Mouse (Mus musculus): ENCODE data around the gene Gm9195.

The Gm9195 gene

GRCm38 (mm10) chr14:72491738-72492137 lies at the start of gene Gm9195:
Gene Gm9195, minus strand, starts transcription at chr14:72491838.
- DNase-seq (ENCODE audit: low spot score) = no peak

DNA sequence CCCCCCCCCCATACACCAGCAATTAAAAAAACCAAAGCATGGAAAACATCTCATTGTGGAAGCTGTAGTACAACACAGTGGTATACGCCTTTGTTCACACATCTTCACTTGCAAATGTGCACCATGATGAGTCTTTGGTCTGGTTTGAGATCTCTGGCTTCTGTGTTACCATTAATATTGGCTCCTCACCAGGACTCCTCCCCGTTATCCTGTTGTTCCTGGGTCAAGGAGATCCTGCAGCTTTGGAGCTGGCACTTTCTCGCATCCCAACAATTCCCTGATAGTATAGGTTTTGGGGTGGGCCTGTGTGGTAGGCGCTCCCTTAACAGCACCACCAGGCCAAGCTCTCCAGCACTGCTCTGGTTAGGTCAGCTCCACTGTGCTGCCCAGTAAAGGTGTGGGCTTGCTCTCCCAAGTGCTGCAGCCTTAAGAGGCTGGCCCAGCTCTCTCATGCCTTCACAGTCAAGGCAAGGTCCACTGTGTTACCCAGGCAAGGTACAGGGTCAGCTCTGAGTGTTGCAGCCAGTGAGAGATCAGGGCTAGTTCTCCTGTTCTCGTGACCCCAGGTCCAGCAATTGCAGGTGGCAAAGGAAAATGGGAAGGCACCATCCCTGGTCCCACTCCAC lies 44.9 kb upstream of the Gm9195 start:
- no peak for DNase-seq (ENCODE audit: low spot score)

- no peak for DNase-seq (ENCODE audit: low spot score)
Observed at GRCm38 (mm10) chr14:72533862-72534261, 42.2 kb upstream of the Gm9195 start.

GRCm38 (mm10) chr14:72532028-72532917 lies 40.6 kb upstream of the Gm9195 start:
- no peak for DNase-seq (ENCODE audit: low spot score)

DNA sequence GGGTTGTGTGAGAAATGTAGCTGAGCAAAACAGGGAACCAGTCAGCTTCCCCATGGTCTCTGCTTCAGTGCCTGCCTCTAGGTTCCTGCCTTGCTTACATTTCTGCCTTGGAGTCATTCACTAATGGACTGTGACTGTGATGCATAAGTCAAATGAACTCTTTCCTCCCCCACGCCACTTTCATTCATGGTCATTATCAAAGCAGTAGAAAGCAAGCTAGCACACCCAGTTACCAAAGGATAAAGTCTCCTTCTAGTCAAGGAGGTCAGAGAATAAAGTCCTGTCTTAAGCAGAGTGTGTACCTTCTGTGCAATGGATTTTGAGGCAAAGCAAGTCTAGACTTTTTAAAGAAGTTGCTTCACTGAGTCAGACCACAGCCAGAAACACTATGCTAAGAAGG lies 35.5 kb upstream of the Gm9195 start:
- no peak for DNase-seq (ENCODE audit: low spot score)

DNA sequence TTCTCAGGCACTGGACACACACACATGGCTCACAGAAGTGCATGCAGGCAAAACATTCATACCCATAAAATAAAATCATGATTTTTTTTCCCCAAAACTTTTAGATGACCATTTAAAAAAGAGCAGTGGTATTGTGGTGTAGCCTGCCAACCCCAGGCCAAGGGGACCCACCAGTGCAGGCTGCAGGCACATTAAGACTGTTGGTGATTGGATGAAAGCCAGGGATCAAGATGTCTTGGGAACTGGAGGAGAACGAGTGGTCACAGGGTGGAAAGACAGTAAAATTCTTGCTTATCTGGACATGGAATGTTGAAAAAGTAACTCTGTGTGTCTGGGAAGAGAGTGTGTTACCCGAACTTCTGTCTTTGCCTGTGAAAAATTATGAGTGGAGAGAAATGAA lies 27.9 kb upstream of the Gm9195 start:
- DNase-seq (ENCODE audit: low spot score) = no peak

- DNase-seq (ENCODE audit: low spot score) = no peak
Observed at GRCm38 (mm10) chr14:72518786-72519185, 27.1 kb upstream of the Gm9195 start.

DNA sequence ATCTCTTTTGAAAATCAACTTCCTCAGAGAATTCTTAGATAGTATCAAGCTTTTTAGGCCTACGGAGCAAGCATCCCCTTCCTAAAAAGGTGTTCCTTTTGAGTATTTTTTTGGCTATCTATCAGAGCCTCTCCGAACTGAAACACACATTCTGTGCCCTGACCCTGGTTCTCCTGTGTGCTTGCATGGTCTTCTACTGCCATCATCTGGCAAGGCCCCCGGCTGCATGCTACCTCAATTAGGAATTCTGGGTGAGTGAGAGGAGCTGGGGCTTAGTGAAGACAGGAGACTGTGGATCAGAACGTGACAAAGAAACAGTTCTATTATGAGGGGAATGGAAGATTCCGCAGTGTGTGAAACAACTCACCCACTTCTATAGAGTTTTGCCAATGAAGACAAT lies 24.7 kb upstream of the Gm9195 start:
- peak; percentile 74 for DNase-seq (ENCODE audit: low spot score)

- DNase-seq (ENCODE audit: low spot score) = no peak
Observed at GRCm38 (mm10) chr14:72506723-72507420, 15.2 kb upstream of the Gm9195 start.

DNA sequence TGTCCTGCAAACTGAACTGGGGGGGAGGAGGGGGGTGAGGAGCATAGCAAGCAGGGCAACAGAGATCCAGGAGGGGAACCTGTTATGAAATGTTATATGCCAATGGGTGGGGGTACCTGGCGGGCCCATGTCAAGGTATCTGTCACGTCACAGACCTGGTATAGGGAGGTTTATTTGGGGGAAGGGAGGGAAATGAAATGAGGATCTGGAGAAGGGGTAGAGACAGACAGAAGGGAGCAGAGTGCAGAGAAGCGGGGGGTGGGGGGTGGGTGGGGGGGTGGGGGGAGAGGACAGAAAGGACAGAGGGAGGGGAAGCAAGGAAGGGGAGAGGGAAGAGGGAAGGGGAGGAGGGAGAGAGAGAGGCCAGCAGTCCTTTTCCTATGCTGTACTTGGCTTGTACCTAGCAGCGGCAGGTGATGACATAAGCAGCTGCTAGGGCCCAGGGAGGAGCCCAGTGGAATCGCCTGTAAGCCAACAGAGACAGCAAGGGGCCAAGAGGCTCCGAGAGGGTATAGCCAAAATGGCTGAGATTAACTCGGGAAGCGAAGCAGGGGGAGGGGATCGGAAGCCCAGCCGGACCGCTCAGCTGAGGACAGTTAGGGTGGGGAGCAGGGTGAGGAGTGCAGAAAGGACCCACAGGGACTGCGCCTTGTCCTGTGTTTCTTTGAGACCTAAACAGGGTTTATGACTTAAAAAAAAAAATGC lies 14.5 kb upstream of the Gm9195 start:
- peak; percentile 45 for DNase-seq (ENCODE audit: low spot score)

DNA sequence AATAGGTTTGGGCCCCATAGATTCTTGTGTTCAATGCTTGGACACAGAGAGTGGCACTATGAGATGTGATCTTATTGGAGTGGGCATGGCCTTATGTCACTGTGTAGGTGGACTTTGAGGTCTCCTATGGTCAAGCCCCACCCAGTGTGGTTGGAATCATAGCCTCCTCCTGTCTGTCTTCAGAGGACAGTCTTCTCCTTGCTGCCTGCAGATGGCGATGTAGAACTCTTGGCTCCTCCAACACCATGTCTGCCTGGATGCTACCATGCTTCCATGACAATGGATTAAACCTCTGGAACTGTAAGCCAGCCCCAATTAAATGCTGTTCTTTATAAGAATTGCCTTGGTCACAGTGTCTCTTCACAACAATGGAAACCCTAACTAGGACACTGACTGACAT lies 13.3 kb upstream of the Gm9195 start:
- no peak for DNase-seq (ENCODE audit: low spot score)

- no peak for DNase-seq (ENCODE audit: low spot score)
Observed at GRCm38 (mm10) chr14:72503241-72503640, 11.6 kb upstream of the Gm9195 start.

DNA sequence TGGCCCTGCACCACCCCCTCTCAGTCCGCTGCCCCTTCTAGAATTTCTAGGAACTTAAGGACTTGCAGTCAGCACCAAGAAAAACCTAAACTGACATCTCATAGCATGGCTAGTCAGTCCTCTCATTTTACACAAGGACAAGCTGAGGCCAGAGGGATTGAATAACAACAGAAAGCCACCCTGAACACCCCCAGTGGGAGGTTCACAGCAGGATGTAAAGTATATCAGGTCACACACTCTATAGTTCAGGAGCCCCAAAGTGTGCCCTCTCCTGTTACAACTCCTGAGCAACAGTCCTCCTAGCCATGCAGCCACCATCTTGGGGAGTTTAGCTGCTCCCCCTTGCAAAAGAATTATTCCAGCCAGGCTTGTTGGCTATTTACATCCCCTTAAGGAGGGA lies 2.1 kb upstream of the Gm9195 start:
- no peak for DNase-seq (ENCODE audit: low spot score)

DNA sequence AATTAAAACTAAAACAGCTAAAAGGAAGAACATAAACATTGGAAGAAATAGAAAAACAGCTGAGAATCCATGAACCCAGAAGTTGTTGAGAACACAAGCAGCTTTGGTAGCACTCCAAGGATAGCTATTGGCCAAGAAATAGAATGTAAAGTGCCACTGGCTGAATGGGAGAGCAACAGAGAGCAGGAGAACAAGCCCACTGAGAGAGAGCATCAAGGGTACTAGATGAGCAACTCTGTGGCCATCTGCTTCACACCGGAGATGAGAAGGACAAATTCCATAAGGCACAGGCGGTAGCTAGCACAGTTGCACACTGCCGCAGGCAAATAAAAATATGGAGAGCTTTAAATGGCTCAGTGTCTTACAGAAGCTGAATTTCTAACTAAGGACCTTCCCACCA lies 1.3 kb downstream of the Gm9195 start:
- no peak for DNase-seq (ENCODE audit: low spot score)

- DNase-seq (ENCODE audit: low spot score) = no peak
Observed at GRCm38 (mm10) chr14:72474501-72474900, 17.1 kb downstream of the Gm9195 start.

- no peak for DNase-seq (ENCODE audit: low spot score)
Observed at GRCm38 (mm10) chr14:72468429-72468828, 23.2 kb downstream of the Gm9195 start.

DNA sequence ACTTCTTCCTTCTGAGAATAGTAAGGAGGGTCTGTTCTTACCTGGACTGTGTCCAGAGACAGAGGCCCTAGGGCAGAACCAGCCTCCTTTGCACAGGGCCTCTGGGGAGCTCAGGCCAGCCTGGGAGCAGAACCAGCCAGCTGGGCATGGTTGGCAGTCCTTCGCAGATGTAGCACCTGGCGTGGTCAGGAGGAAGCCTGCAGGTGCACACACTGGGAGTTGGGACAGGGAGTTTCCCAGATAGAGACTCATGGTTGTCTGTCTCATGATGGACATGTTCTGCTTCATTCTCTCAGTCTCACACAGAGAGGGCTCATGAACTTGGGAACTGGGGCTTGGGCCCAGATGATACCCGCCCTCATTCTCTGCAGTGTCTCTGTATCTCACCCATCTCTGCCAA lies 25.3 kb downstream of the Gm9195 start:
- no peak for DNase-seq (ENCODE audit: low spot score)

GRCm38 (mm10) chr14:72461591-72461990 lies 30.0 kb downstream of the Gm9195 start:
- no peak for DNase-seq (ENCODE audit: low spot score)

- no peak for DNase-seq (ENCODE audit: low spot score)
Observed at GRCm38 (mm10) chr14:72460291-72460690, 31.3 kb downstream of the Gm9195 start.

- DNase-seq (ENCODE audit: low spot score) = no peak
Observed at GRCm38 (mm10) chr14:72458930-72459329, 32.7 kb downstream of the Gm9195 start.

DNA sequence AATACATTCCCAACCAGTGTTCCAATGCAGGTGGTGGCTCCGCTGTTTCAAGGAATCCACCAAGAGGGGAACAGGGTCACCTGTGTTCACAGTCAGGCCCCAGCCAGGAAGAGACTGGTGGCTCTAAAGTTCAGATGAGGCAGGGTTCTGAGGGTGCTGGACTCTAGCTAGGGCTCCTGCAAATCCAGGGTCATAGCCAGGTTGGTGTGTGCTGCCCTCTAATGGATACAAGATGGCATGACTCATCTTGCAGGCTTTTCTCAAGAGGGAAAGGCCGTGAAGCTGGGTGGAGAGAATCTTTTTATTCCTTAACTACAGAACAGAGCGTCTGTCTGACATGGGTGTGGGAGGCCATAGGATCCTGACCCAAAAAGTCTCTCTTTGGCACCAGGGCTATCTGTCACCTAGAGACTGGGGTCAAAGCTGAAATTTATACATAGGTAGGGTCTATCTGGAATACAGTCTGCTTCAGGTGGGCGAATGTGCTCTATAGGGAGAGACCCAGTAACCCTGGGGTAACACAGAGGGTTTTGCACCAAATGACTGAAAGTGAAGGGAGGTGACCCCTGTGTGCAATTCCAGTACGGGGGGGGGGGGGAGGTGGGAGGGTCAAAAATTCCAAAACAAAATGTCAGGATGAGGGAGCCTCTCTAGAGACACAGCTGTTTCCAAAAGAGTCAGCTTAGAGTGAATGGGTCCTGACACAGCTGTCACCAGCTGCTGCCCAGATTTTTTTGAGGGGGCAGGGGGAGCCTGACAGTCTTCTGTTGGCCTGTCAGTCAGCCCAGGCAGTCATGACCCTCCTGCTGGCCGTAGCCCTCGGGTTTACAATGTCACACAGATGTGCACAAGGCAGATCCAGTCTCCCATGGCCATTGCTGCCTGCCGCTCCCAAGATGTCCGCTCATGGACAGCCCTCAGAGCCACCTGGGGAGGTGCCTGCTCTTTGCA lies 44.2 kb downstream of the Gm9195 start:
- DNase-seq (ENCODE audit: low spot score) = no peak

Measured in testis, postnatal 10 days (tissue).